Mouse (Mus musculus): Measurements from ENCODE around the gene Lonrf3. TPM values are rescaled to one million over a fixed set of nuclear protein-coding genes. Genes with fewer than 3 reads are reported as not detected.

Gene Lonrf3
- 5.3 and 7.0 TPM in 2 replicates for total RNA-seq (2012; rRNA removed)

GRCm38 (mm10) chrX:36328271-36329039, at the start of gene Lonrf3:
Lonrf3 (plus strand) TSS chrX:36328353.
- peak; percentile 25 for DNase-seq (ENCODE audit: low read depth, low spot score)
- no peaks in the 10 kb centered on the region for H3K36me3 ChIP-seq (ENCODE audit: control insufficient read depth, insufficient read depth, low read length, poor library complexity, severe bottlenecking)
- no peaks in the 10 kb centered on the region for H3K9me3 ChIP-seq (ENCODE audit: control insufficient read depth, insufficient read depth, low read depth, low read length)
- TF ChIP-seq ZC3H11A (IDR thresholded peaks at IDR 0.05; ENCODE audit: borderline replicate concordance, low read depth, low read length): no peak
- TF ChIP-seq CHD2 (IDR thresholded peaks at IDR 0.05; ENCODE audit: low read depth, low read length): no peak
- TF ChIP-seq HCFC1 (IDR thresholded peaks at IDR 0.05; ENCODE audit: borderline replicate concordance, insufficient read depth, low read length): no peak
- TF ChIP-seq ZNF384 (IDR thresholded peaks at IDR 0.05; ENCODE audit: low read depth, low read length): no peak
- TF ChIP-seq MAFK (IDR thresholded peaks at IDR 0.05; ENCODE audit: insufficient read depth, low read depth, low read length): no peak
- peaks cover 0 to 3% of the 10 kb centered on the region in 2 experiments; a peak in 1 of 4 replicates for H3K4me1 ChIP-seq (ENCODE audit: control insufficient read depth in 2 of 2, insufficient read depth in 2 of 2, low read length in 2 of 2, poor library complexity in 1 of 2)
- peak within 1 kb of the TSS; percentile 58 to 69 for H3K4me3 ChIP-seq (ENCODE audit: insufficient read depth in 1 of 2, low read depth in 1 of 2, low read length in 2 of 2, poor library complexity in 1 of 2, severe bottlenecking in 1 of 2)
- in situ Hi-C loops (cut with MboI; ENCODE audit: low sequenced_read_pairs in 2 of 2, unreplicated experiment in 2 of 2): no loop called here
- no peak within 1 kb of the TSS for H3K27ac ChIP-seq (ENCODE audit: insufficient read depth, low read depth, low read length, poor library complexity, severe bottlenecking)
- H3K9ac ChIP-seq (ENCODE audit: insufficient read depth, low read depth, low read length, poor library complexity, severe bottlenecking): peak within 1 kb of the TSS; percentile 64

- no peak overlapping the region for H3K27ac ChIP-seq (ENCODE audit: insufficient read depth, low read depth, low read length, poor library complexity, severe bottlenecking)
These were observed 49.4 kb upstream of the Lonrf3 start for GRCm38 (mm10) chrX:36278750-36279149.

GRCm38 (mm10) chrX:36311420-36311819, 16.7 kb upstream of the Lonrf3 start:
- Histone ChIP-seq H3K9ac (ENCODE audit: insufficient read depth, low read depth, low read length, poor library complexity, severe bottlenecking) (no peak overlapping the region), H3K4me1 (ENCODE audit: control insufficient read depth in 2 of 2, insufficient read depth in 2 of 2, low read length in 2 of 2, poor library complexity in 1 of 2) (no peaks in the 10 kb centered on the region), H3K9me3 (ENCODE audit: control insufficient read depth, insufficient read depth, low read depth, low read length) (no peaks in the 10 kb centered on the region), H3K4me3 (ENCODE audit: insufficient read depth in 1 of 2, low read depth in 1 of 2, low read length in 2 of 2, poor library complexity in 1 of 2, severe bottlenecking in 1 of 2) (no peak overlapping the region), H3K27ac (ENCODE audit: insufficient read depth, low read depth, low read length, poor library complexity, severe bottlenecking) (no peak overlapping the region), H3K36me3 (ENCODE audit: control insufficient read depth, insufficient read depth, low read length, poor library complexity, severe bottlenecking) (no peaks in the 10 kb centered on the region)
- no peak for TF ChIP-seq ZC3H11A (IDR thresholded peaks at IDR 0.05; ENCODE audit: borderline replicate concordance, low read depth, low read length)
- TF ChIP-seq CHD2 (IDR thresholded peaks at IDR 0.05; ENCODE audit: low read depth, low read length): no peak
- no peak for TF ChIP-seq MAFK (IDR thresholded peaks at IDR 0.05; ENCODE audit: insufficient read depth, low read depth, low read length)
- no peak for TF ChIP-seq HCFC1 (IDR thresholded peaks at IDR 0.05; ENCODE audit: borderline replicate concordance, insufficient read depth, low read length)
- no peak for TF ChIP-seq ZNF384 (IDR thresholded peaks at IDR 0.05; ENCODE audit: low read depth, low read length)
- in situ Hi-C loops (cut with MboI; ENCODE audit: low sequenced_read_pairs in 2 of 2, unreplicated experiment in 2 of 2): no loop called here
- DNase-seq (ENCODE audit: low read depth, low spot score): no peak

More at GRCm38 (mm10) chrX:36278750-36279149, 49.4 kb upstream of the Lonrf3 start:
- TF ChIP-seq ZNF384 (IDR thresholded peaks at IDR 0.05; ENCODE audit: low read depth, low read length): no peak
- in situ Hi-C loops (cut with MboI; ENCODE audit: low sequenced_read_pairs in 2 of 2, unreplicated experiment in 2 of 2): no loop called here
- no peaks in the 10 kb centered on the region for H3K4me1 ChIP-seq (ENCODE audit: control insufficient read depth in 2 of 2, insufficient read depth in 2 of 2, low read length in 2 of 2, poor library complexity in 1 of 2)
- H3K4me3 ChIP-seq (ENCODE audit: insufficient read depth in 1 of 2, low read depth in 1 of 2, low read length in 2 of 2, poor library complexity in 1 of 2, severe bottlenecking in 1 of 2): no peak overlapping the region
- H3K9ac ChIP-seq (ENCODE audit: insufficient read depth, low read depth, low read length, poor library complexity, severe bottlenecking): no peak overlapping the region
- DNase-seq (ENCODE audit: low read depth, low spot score): no peak
- no peaks in the 10 kb centered on the region for H3K9me3 ChIP-seq (ENCODE audit: control insufficient read depth, insufficient read depth, low read depth, low read length)
- H3K36me3 ChIP-seq (ENCODE audit: control insufficient read depth, insufficient read depth, low read length, poor library complexity, severe bottlenecking): no peaks in the 10 kb centered on the region

GRCm38 (mm10) chrX:36327491-36328255, 480 bp upstream of the Lonrf3 start:
- H3K4me3 ChIP-seq (ENCODE audit: insufficient read depth in 1 of 2, low read depth in 1 of 2, low read length in 2 of 2, poor library complexity in 1 of 2, severe bottlenecking in 1 of 2): peak overlapping the region; percentile 58 to 69; a peak in 3 of 4 replicates
- no peaks in the 10 kb centered on the region for H3K36me3 ChIP-seq (ENCODE audit: control insufficient read depth, insufficient read depth, low read length, poor library complexity, severe bottlenecking)
- in situ Hi-C loops (cut with MboI; ENCODE audit: low sequenced_read_pairs in 2 of 2, unreplicated experiment in 2 of 2): no loop called here
- H3K9ac ChIP-seq (ENCODE audit: insufficient read depth, low read depth, low read length, poor library complexity, severe bottlenecking): no peak overlapping the region
- no peak for DNase-seq (ENCODE audit: low read depth, low spot score)
- H3K9me3 ChIP-seq (ENCODE audit: control insufficient read depth, insufficient read depth, low read depth, low read length): no peaks in the 10 kb centered on the region
- H3K4me1 ChIP-seq (ENCODE audit: control insufficient read depth in 2 of 2, insufficient read depth in 2 of 2, low read length in 2 of 2, poor library complexity in 1 of 2): peaks cover 0 to 3% of the 10 kb centered on the region in 2 experiments; a peak in 1 of 4 replicates
- TF ChIP-seq ZC3H11A (IDR thresholded peaks at IDR 0.05; ENCODE audit: borderline replicate concordance, low read depth, low read length) (no peak), MAFK (IDR thresholded peaks at IDR 0.05; ENCODE audit: insufficient read depth, low read depth, low read length) (no peak), CHD2 (IDR thresholded peaks at IDR 0.05; ENCODE audit: low read depth, low read length) (no peak), HCFC1 (IDR thresholded peaks at IDR 0.05; ENCODE audit: borderline replicate concordance, insufficient read depth, low read length) (no peak), ZNF384 (IDR thresholded peaks at IDR 0.05; ENCODE audit: low read depth, low read length) (no peak)
- no peak overlapping the region for H3K27ac ChIP-seq (ENCODE audit: insufficient read depth, low read depth, low read length, poor library complexity, severe bottlenecking)

All from ES-E14 (cell line).